Mouse (Mus musculus) embryonic facial prominence, embryonic 11.5 days (tissue): ENCODE results near the gene Tpd52l2. TPM values are rescaled to one million over a fixed set of nuclear protein-coding genes. Genes with fewer than 3 reads are reported as not detected.

Source experiments
- ATAC-seq: fragments of 200-750 bp; cut with Nextera tagmentation; replicated peaks from 2 replicates; pipeline ENCODE4 v1.8.0; 2017; ENCODE audit warnings: low read depth; ENCODE audit not compliant: insufficient number of reproducible peaks, low FRiP score, low TSS enrichment
- DNase-seq: peaks from one replicate; pipeline ENCODE4 v3.0.0-alpha.2; 2015; ENCODE audit warnings: low spot score
- H3K27ac ChIP-seq: fragments of 300-500 bp; sonication (generic); replicated peaks from 2 replicates; pipeline ENCODE4 v1.5.1; 2014; ENCODE audit warnings: mild to moderate bottlenecking, low read depth, low read length, control low read depth
- H3K27me3 ChIP-seq: fragments of 300-500 bp; sonication (generic); 2 replicates; pipeline ENCODE4 v1.6.1; 2014; ENCODE audit warnings: mild to moderate bottlenecking, low read length, moderate library complexity, mixed read lengths; ENCODE audit not compliant: control insufficient read depth, insufficient read depth
- H3K36me3 ChIP-seq: fragments of 300-500 bp; sonication (generic); replicated peaks from 2 replicates; pipeline ENCODE4 v1.6.1; 2014; ENCODE audit warnings: low read depth, mild to moderate bottlenecking, low read length, moderate library complexity, mixed read lengths; ENCODE audit not compliant: control insufficient read depth, insufficient read depth
- H3K4me1 ChIP-seq: fragments of 300-500 bp; sonication (generic); 2 replicates; pipeline ENCODE4 v1.6.1; 2014; ENCODE audit warnings: low read length, mixed read lengths; ENCODE audit not compliant: control insufficient read depth, insufficient read depth
- H3K4me2 ChIP-seq: fragments of 300-500 bp; sonication (generic); 2 replicates; pipeline ENCODE4 v1.6.1; 2014; ENCODE audit warnings: low read depth, mild to moderate bottlenecking, control low read depth, low read length, moderate library complexity
- H3K4me3 ChIP-seq: fragments of 300-500 bp; sonication (generic); 2 replicates; pipeline ENCODE4 v1.5.1; 2014; ENCODE audit warnings: low read depth, low read length, control low read depth
- H3K9ac ChIP-seq: fragments of 300-500 bp; sonication (generic); replicated peaks from 2 replicates; pipeline ENCODE4 v1.6.1; 2014; ENCODE audit warnings: mild to moderate bottlenecking, control low read depth, low read length
- H3K9me3 ChIP-seq: fragments of 300-500 bp; sonication (generic); replicated peaks from 2 replicates; pipeline ENCODE4 v1.6.1; 2016; ENCODE audit warnings: mild to moderate bottlenecking, low read length, inconsistent platforms, mixed read lengths; ENCODE audit not compliant: control insufficient read depth
- WGBS: fragments of 180-500 bp; shearing (Covaris S2); extraction: QIAGEN DNeasy Blood & Tissue Kit; methylation state at CpG from one replicate; pipeline ENCODE4 v1.1.7; 2014; 5-methylcytosine and 5-hydroxymethylcytosine counted together
- polyA plus RNA-seq: library from polyadenylated mRNA; unstranded; fragments of >200 nt; fragmentation: Nextera tagmentation; extraction: Ambion mirVana; gene quantifications from 2 replicates; pipeline ENCODE4 v1.2.1, GENCODE M21; 2014

The Tpd52l2 gene
- polyA plus RNA-seq, 1 experiment from 2014 or later, result 169 TPM

- no peaks in the 10 kb centered on the region for H3K36me3 ChIP-seq
- ATAC-seq (no peak), DNase-seq (no peak)
- H3K27ac ChIP-seq, result no peak overlapping the region
- H3K27me3 ChIP-seq, result no peaks in the 10 kb centered on the region
- no peaks in the 10 kb centered on the region for H3K4me1 ChIP-seq
- H3K4me2 ChIP-seq, result no peak overlapping the region
- WGBS, result 56% methylated on average over 1 of the region's 1 CpGs
- H3K9me3 ChIP-seq, result no peaks in the 10 kb centered on the region
- H3K4me3 ChIP-seq, result no peak overlapping the region
- H3K9ac ChIP-seq, result no peak overlapping the region
Measured at GRCm38 (mm10) chr2:181472256-181472827, 24.6 kb upstream of the Tpd52l2 start.

GRCm38 (mm10) chr2:181483120-181483519 lies 13.8 kb upstream of the Tpd52l2 start:
- DNase-seq (no peak), ATAC-seq (no peak)
- no peaks in the 10 kb centered on the region for H3K36me3 ChIP-seq
- no peak overlapping the region for H3K4me2 ChIP-seq
- no peak overlapping the region for H3K4me3 ChIP-seq
- 51% methylated on average over 2 of the region's 2 CpGs for WGBS
- no peaks in the 10 kb centered on the region; the same call in 1 of the 2 replicates for H3K4me1 ChIP-seq
- no peak overlapping the region for H3K27ac ChIP-seq
- H3K9me3 ChIP-seq, result no peaks in the 10 kb centered on the region
- no peak overlapping the region for H3K9ac ChIP-seq
- no peaks in the 10 kb centered on the region for H3K27me3 ChIP-seq

GRCm38 (mm10) chr2:181483562-181484318 lies 13.2 kb upstream of the Tpd52l2 start:
- H3K9ac ChIP-seq, result no peak overlapping the region
- DNase-seq (peak; percentile 26), ATAC-seq (no peak)
- no peak overlapping the region for H3K27ac ChIP-seq
- no peak overlapping the region for H3K4me3 ChIP-seq
- H3K27me3 ChIP-seq, result no peaks in the 10 kb centered on the region
- no peak overlapping the region for H3K4me2 ChIP-seq
- H3K4me1 ChIP-seq, result no peaks in the 10 kb centered on the region; the same call in 1 of the 2 replicates
- H3K36me3 ChIP-seq, result no peaks in the 10 kb centered on the region
- 35% methylated on average over 7 of the region's 7 CpGs for WGBS
- H3K9me3 ChIP-seq, result no peaks in the 10 kb centered on the region

GRCm38 (mm10) chr2:181484456-181485233 lies 12.3 kb upstream of the Tpd52l2 start:
- Histone ChIP-seq H3K4me3 (no peak overlapping the region), H3K36me3 (no peaks in the 10 kb centered on the region), H3K9me3 (no peaks in the 10 kb centered on the region), H3K27me3 (no peaks in the 10 kb centered on the region), H3K9ac (no peak overlapping the region), H3K4me2 (no peak overlapping the region), H3K4me1 (no peaks in the 10 kb centered on the region; the same call in 1 of the 2 replicates), H3K27ac (no peak overlapping the region)
- WGBS, result 84% methylated on average over 6 of the region's 6 CpGs
- DNase-seq (no peak), ATAC-seq (0 out of 2 replicates have a peak, but pooled peaks have one; percentile 29)

GRCm38 (mm10) chr2:181485741-181486140 lies 11.2 kb upstream of the Tpd52l2 start:
- Histone ChIP-seq H3K9ac (no peak overlapping the region), H3K4me3 (no peak overlapping the region), H3K4me2 (no peak overlapping the region), H3K27me3 (no peaks in the 10 kb centered on the region), H3K9me3 (no peaks in the 10 kb centered on the region), H3K36me3 (no peaks in the 10 kb centered on the region), H3K4me1 (no peaks in the 10 kb centered on the region; the same call in 1 of the 2 replicates), H3K27ac (no peak overlapping the region)
- DNase-seq, result peak; percentile 6
- ATAC-seq, result no peak
- 19% methylated on average over 1 of the region's 1 CpGs for WGBS

GRCm38 (mm10) chr2:181487338-181488277 lies 9.3 kb upstream of the Tpd52l2 start:
- Histone ChIP-seq H3K9me3 (no peaks in the 10 kb centered on the region), H3K27me3 (no peaks in the 10 kb centered on the region), H3K9ac (no peak overlapping the region; the same call in 1 of the 2 replicates), H3K4me1 (no peaks in the 10 kb centered on the region; the same call in 1 of the 2 replicates), H3K4me2 (no peak overlapping the region), H3K36me3 (no peaks in the 10 kb centered on the region), H3K27ac (peak overlapping the region; percentile 8; the same call in 1 of the 2 replicates), H3K4me3 (no peak overlapping the region)
- ATAC-seq (peak; percentile 57), DNase-seq (peak; percentile 30)
- 22% methylated on average over 5 of the region's 5 CpGs for WGBS

- Histone ChIP-seq H3K27me3 (no peaks in the 10 kb centered on the region), H3K9me3 (no peaks in the 10 kb centered on the region), H3K36me3 (no peaks in the 10 kb centered on the region), H3K4me3 (no peak overlapping the region), H3K4me1 (no peaks in the 10 kb centered on the region; the same call in 1 of the 2 replicates), H3K9ac (no peak overlapping the region), H3K4me2 (no peak overlapping the region), H3K27ac (no peak overlapping the region)
- 28% methylated on average over 7 of the region's 7 CpGs for WGBS
- ATAC-seq, result no peak
- peak; percentile 10 for DNase-seq
Measured at GRCm38 (mm10) chr2:181491432-181492205, 5.3 kb upstream of the Tpd52l2 start.
